Mouse (Mus musculus) lung, postnatal 0 days (tissue): ENCODE measurements around the gene Pnkd.
"Not testable (repeated sequence)": the region's sequence is repeated elsewhere in the genome, so short reads cannot be mapped to it uniquely, and the experiment has no call there.

ENCODE experiments used
- CTCF ChIP-seq: IDR thresholded peaks from 2 replicates; pipeline ENCODE4 v1.5.1; 2016; ENCODE audit warnings: antibody characterized with exemption, mild to moderate bottlenecking
- EP300 ChIP-seq: IDR thresholded peaks from 2 replicates; pipeline ENCODE4 v1.6.1; 2016; ENCODE audit warnings: antibody characterized with exemption, mild to moderate bottlenecking, control low read depth

GRCm38 (mm10) chr1:74340992-74341391, 56.3 kb downstream of the Pnkd start:
- not testable (repeated sequence) for TF ChIP-seq CTCF, EP300
